Mouse (Mus musculus): ENCODE data around the gene Hspa1l. TPM values are rescaled to one million over a fixed set of nuclear protein-coding genes. Genes with fewer than 3 reads are reported as not detected.
"Not testable (repeated sequence)": the region's sequence is repeated elsewhere in the genome, so short reads cannot be mapped to it uniquely, and the experiment has no call there.

Hspa1l gene
- polyA plus RNA-seq, 1 experiment from 2014 or later: 0.66 TPM

DNA sequence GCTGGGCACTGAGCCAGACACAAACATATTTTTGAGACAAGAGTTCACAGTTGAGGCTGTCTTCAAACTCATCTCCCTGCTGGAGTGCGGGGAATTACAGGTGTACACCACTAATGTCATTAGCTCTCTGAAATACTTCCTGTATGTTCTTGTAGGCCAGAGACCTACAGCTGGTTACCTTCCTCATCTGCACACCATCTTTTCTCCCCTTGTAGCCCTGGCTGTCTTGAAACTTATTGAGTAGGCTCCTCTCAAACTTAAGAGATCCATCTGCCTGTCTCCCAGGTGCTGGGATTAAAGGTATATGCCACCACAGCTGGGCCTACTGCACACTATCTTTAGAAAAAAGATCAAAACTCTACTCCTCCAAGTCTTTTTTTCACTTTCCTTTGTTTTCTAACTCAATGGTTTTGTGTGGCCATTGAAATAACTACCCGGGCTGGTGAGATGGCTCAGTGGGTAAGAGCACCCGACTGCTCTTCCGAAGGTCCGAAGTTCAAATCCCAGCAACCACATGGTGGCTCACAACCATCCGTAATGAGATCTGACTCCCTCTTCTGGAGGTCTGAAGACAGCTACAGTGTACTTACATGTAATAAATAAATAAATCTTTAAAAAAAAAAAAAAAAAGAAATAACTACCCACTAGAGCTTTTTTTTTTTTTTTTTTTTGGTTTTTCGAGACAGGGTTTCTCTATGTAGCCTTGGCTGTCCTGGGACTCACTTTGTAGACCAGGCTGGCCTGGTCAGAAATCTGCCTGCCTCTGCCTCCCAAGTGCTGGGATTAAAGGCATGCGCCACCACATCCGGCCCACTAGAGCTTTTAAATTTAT, 23.6 kb upstream of the Hspa1l start:
- not testable (repeated sequence) for ATAC-seq (replicated peaks; ENCODE audit: low FRiP score); H3K4me2 ChIP-seq; DNase-seq (ENCODE audit: low spot score); H3K9me3 ChIP-seq (ENCODE audit: control insufficient read depth, low read length); H3K27me3 ChIP-seq (replicated peaks; ENCODE audit: control insufficient read depth, insufficient read depth, low read length); H3K4me1 ChIP-seq (replicated peaks; ENCODE audit: control insufficient read depth, insufficient read depth, low read length); H3K4me3 ChIP-seq (ENCODE audit: low read depth, low read length); H3K9ac ChIP-seq (ENCODE audit: low read depth, low read length)
- H3K27ac ChIP-seq (ENCODE audit: low read depth, low read length): peak overlapping the region; percentile 99
- H3K36me3 ChIP-seq (ENCODE audit: control insufficient read depth, insufficient read depth, low read length): peaks cover 20% of the 10 kb centered on the region
- 40% methylated on average over 9 of the region's 9 CpGs for WGBS

DNA sequence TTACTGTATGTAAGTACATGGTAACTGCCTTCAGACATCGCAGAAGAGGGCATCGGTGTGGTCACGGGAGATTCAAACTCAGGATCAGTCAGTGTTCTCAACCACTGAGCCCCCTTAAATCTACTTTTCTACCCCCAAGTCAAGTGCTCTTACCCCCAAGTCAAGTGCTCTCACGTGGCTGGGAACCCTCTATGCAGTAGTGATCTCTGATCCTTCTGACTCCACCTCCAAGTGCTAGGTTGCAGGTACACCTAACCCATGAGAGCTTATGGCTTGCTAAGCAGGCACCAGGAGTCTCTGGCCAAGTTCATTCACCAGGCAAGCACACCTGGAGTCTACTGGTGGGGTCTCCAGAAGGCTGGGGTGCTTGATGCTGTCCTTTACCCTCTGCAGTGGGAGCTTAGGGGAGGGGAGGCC, 22.9 kb upstream of the Hspa1l start:
- H3K27ac ChIP-seq (ENCODE audit: low read depth, low read length): peak overlapping the region; percentile 99
- H3K4me3 ChIP-seq (ENCODE audit: low read depth, low read length): peak overlapping the region; percentile 94; the same call in 1 of the 2 replicates
- peak overlapping the region; percentile 34; the same call in 1 of the 2 replicates for H3K9ac ChIP-seq (ENCODE audit: low read depth, low read length)
- DNase-seq (ENCODE audit: low spot score): peak; percentile 71
- no peaks in the 10 kb centered on the region for H3K27me3 ChIP-seq (replicated peaks; ENCODE audit: control insufficient read depth, insufficient read depth, low read length)
- peak; percentile 51 for ATAC-seq (replicated peaks; ENCODE audit: low FRiP score)
- peaks cover 6% of the 10 kb centered on the region; the same call in 1 of the 2 replicates for H3K4me1 ChIP-seq (replicated peaks; ENCODE audit: control insufficient read depth, insufficient read depth, low read length)
- no peaks in the 10 kb centered on the region for H3K9me3 ChIP-seq (ENCODE audit: control insufficient read depth, low read length)
- H3K36me3 ChIP-seq (ENCODE audit: control insufficient read depth, insufficient read depth, low read length): peaks cover 20% of the 10 kb centered on the region
- WGBS: 14% methylated on average over 4 of the region's 4 CpGs
- H3K4me2 ChIP-seq: peak overlapping the region; percentile 70; the same call in 1 of the 2 replicates

- no peak for DNase-seq (ENCODE audit: low spot score)
- H3K27ac ChIP-seq (ENCODE audit: low read depth, low read length): peak overlapping the region; percentile 99
- H3K4me2 ChIP-seq: peak overlapping the region; percentile 70
- peaks cover 20% of the 10 kb centered on the region for H3K36me3 ChIP-seq (ENCODE audit: control insufficient read depth, insufficient read depth, low read length)
- WGBS: 21% methylated on average over 10 of the region's 10 CpGs
- H3K4me1 ChIP-seq (replicated peaks; ENCODE audit: control insufficient read depth, insufficient read depth, low read length): peaks cover 6% of the 10 kb centered on the region; the same call in 1 of the 2 replicates
- H3K27me3 ChIP-seq (replicated peaks; ENCODE audit: control insufficient read depth, insufficient read depth, low read length): no peaks in the 10 kb centered on the region
- no peaks in the 10 kb centered on the region for H3K9me3 ChIP-seq (ENCODE audit: control insufficient read depth, low read length)
- ATAC-seq (replicated peaks; ENCODE audit: low FRiP score): no peak
- H3K9ac ChIP-seq (ENCODE audit: low read depth, low read length): peak overlapping the region; percentile 100
- H3K4me3 ChIP-seq (ENCODE audit: low read depth, low read length): peak overlapping the region; percentile 94
Measured at GRCm38 (mm10) chr17:34950514-34951455, 21.7 kb upstream of the Hspa1l start.

- H3K36me3 ChIP-seq (ENCODE audit: control insufficient read depth, insufficient read depth, low read length): peaks cover 20% of the 10 kb centered on the region
- ATAC-seq (replicated peaks; ENCODE audit: low FRiP score) (0 out of 2 replicates have a peak, but pooled peaks have one; percentile 16), DNase-seq (ENCODE audit: low spot score) (no peak)
- peaks cover 6% of the 10 kb centered on the region; the same call in 1 of the 2 replicates for H3K4me1 ChIP-seq (replicated peaks; ENCODE audit: control insufficient read depth, insufficient read depth, low read length)
- no peaks in the 10 kb centered on the region for H3K9me3 ChIP-seq (ENCODE audit: control insufficient read depth, low read length)
- H3K27me3 ChIP-seq (replicated peaks; ENCODE audit: control insufficient read depth, insufficient read depth, low read length): peaks cover under 1% of the 10 kb centered on the region; the same call in 1 of the 2 replicates
- peak overlapping the region; percentile 99 for H3K27ac ChIP-seq (ENCODE audit: low read depth, low read length)
- WGBS: under 1% methylated on average over 29 of the region's 29 CpGs
- peak overlapping the region; percentile 94 for H3K4me3 ChIP-seq (ENCODE audit: low read depth, low read length)
- H3K9ac ChIP-seq (ENCODE audit: low read depth, low read length): peak overlapping the region; percentile 100
- peak overlapping the region; percentile 70 for H3K4me2 ChIP-seq
Measured at GRCm38 (mm10) chr17:34951636-34952377, 20.7 kb upstream of the Hspa1l start.

DNA sequence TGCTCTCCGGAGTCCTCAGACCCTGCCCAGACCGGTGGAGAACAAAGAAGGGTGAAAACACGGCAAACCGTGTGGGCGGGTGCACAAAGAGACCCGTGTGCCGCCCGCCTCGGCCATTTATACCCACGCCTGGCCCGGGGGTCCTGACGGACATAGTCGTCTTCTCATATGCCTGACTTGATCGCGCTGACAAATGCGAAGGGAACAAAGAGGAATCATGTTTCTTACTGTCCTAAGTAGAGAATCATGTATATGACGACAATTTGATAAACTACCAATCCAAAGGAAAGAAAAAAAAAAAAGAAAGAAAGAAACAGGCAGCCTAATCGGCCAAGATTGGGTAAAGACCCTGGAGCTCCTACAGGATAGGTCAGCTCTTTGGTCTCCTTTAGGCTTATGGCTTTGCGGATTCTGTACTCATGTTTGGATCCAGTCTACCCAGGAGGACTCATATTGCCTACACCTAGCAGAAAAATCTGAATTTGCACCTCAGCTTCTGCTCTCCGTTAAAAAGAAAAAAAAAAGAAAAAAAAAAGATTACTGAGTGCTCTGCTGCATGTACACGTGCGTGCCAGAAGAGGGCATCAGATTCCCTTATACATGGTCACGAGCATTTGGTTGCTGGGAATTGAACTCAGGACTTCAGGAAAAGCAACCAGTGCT, 20.0 kb upstream of the Hspa1l start:
- WGBS: under 1% methylated on average over 23 of the region's 23 CpGs
- H3K4me2 ChIP-seq: peak overlapping the region; percentile 70
- ATAC-seq (replicated peaks; ENCODE audit: low FRiP score): peak; percentile 66

GRCm38 (mm10) chr17:34953258-34953657, 19.2 kb upstream of the Hspa1l start:
- ATAC-seq (replicated peaks; ENCODE audit: low FRiP score): no peak
- WGBS: 79% methylated on average over 3 of the region's 3 CpGs

More for the DNA sequence above, 20.0 kb upstream of the Hspa1l start:
- no peaks in the 10 kb centered on the region for H3K9me3 ChIP-seq (ENCODE audit: control insufficient read depth, low read length)
- H3K36me3 ChIP-seq (ENCODE audit: control insufficient read depth, insufficient read depth, low read length): peaks cover 20% of the 10 kb centered on the region
- peaks cover 6% of the 10 kb centered on the region; the same call in 1 of the 2 replicates for H3K4me1 ChIP-seq (replicated peaks; ENCODE audit: control insufficient read depth, insufficient read depth, low read length)
- H3K4me3 ChIP-seq (ENCODE audit: low read depth, low read length): peak overlapping the region; percentile 94
- H3K27ac ChIP-seq (ENCODE audit: low read depth, low read length): peak overlapping the region; percentile 99
- peaks cover 3% of the 10 kb centered on the region; the same call in 1 of the 2 replicates for H3K27me3 ChIP-seq (replicated peaks; ENCODE audit: control insufficient read depth, insufficient read depth, low read length)
- H3K9ac ChIP-seq (ENCODE audit: low read depth, low read length): peak overlapping the region; percentile 100
- DNase-seq (ENCODE audit: low spot score): peak; percentile 89

GRCm38 (mm10) chr17:34953904-34954303, 18.6 kb upstream of the Hspa1l start:
- ATAC-seq (replicated peaks; ENCODE audit: low FRiP score): no peak
- Histone ChIP-seq H3K9ac (ENCODE audit: low read depth, low read length) (no peak overlapping the region), H3K4me1 (replicated peaks; ENCODE audit: control insufficient read depth, insufficient read depth, low read length) (peaks cover 6% of the 10 kb centered on the region; the same call in 1 of the 2 replicates), H3K27me3 (replicated peaks; ENCODE audit: control insufficient read depth, insufficient read depth, low read length) (peaks cover 3% of the 10 kb centered on the region; the same call in 1 of the 2 replicates), H3K4me3 (ENCODE audit: low read depth, low read length) (no peak overlapping the region), H3K9me3 (ENCODE audit: control insufficient read depth, low read length) (no peaks in the 10 kb centered on the region), H3K4me2 (no peak overlapping the region), H3K36me3 (ENCODE audit: control insufficient read depth, insufficient read depth, low read length) (peaks cover 20% of the 10 kb centered on the region), H3K27ac (ENCODE audit: low read depth, low read length) (no peak overlapping the region)
- WGBS: 91% methylated on average over 4 of the region's 4 CpGs
- DNase-seq (ENCODE audit: low spot score): no peak

More at GRCm38 (mm10) chr17:34953258-34953657, 19.2 kb upstream of the Hspa1l start:
- peaks cover 20% of the 10 kb centered on the region for H3K36me3 ChIP-seq (ENCODE audit: control insufficient read depth, insufficient read depth, low read length)
- peaks cover 6% of the 10 kb centered on the region; the same call in 1 of the 2 replicates for H3K4me1 ChIP-seq (replicated peaks; ENCODE audit: control insufficient read depth, insufficient read depth, low read length)
- peaks cover 3% of the 10 kb centered on the region; the same call in 1 of the 2 replicates for H3K27me3 ChIP-seq (replicated peaks; ENCODE audit: control insufficient read depth, insufficient read depth, low read length)
- peak overlapping the region; percentile 70 for H3K4me2 ChIP-seq
- H3K9me3 ChIP-seq (ENCODE audit: control insufficient read depth, low read length): no peaks in the 10 kb centered on the region
- peak overlapping the region; percentile 94 for H3K4me3 ChIP-seq (ENCODE audit: low read depth, low read length)
- peak overlapping the region; percentile 100 for H3K9ac ChIP-seq (ENCODE audit: low read depth, low read length)
- H3K27ac ChIP-seq (ENCODE audit: low read depth, low read length): 0 out of 2 replicates have a peak overlapping the region, but pooled peaks have one; percentile 99
- no peak for DNase-seq (ENCODE audit: low spot score)

Data from liver, embryonic 11.5 days (tissue).